Comparison of ENCODE assay signal across 8 mouse cellular contexts in genomic region chr13:21717397-21718357, GRCm38 (mm10). TPM values are rescaled to one million over a fixed set of nuclear protein-coding genes. Genes with fewer than 3 reads are reported as not detected.
A peak's percentile ranks its signal among the peaks of the same experiment; 100 is the strongest.
DNase-seq lines count a peak whose midpoint lies in the region; ATAC-seq lines count a peak whose summit lies in the region.
"Not testable (repeated sequence)": the region's sequence is repeated elsewhere in the genome, so short reads cannot be mapped to it uniquely, and the experiment has no call there.

TSS of gene Hist1h3h (plus strand) at chr13:21717659.

- peak; percentile 79 to 94 for DNase-seq in adrenal gland, adult (ENCODE audit: inconsistent age in 2 of 2, low spot score in 1 of 2)
- peak; percentile 90 for DNase-seq in embryo, embryonic 10 days (ENCODE audit: low spot score)
- DNase-seq in gastrocnemius, postnatal 14 days, result peak; percentile 38
- DNase-seq in left cerebral cortex, adult 9 months (ENCODE audit: low spot score in 2 of 2), result peak; percentile 73 to 92
- peak; percentile 92 to 95 for DNase-seq in right cerebral cortex, postnatal 10 days (ENCODE audit: low spot score in 2 of 2)
- DNase-seq in urinary bladder, postnatal 36 days (ENCODE audit: low spot score in 2 of 2), result peak; percentile 67 to 80

- intact Hi-C loops in gastrocnemius, postnatal 14 days (cut with DNase I; ENCODE audit: low total_unique reads), result not testable (repeated sequence)

- not testable (repeated sequence) for H3K27me3 ChIP-seq in megakaryocyte, embryonic 14.5 days (replicated peaks)

- H3K4me3 ChIP-seq in megakaryocyte, embryonic 14.5 days (replicated peaks), result peak within 1 kb of the TSS; percentile 89

- not testable (repeated sequence) for H3K36me3 ChIP-seq in megakaryocyte, embryonic 14.5 days (replicated peaks; ENCODE audit: low read length)

- H3K9me3 ChIP-seq in megakaryocyte, embryonic 14.5 days, result not testable (repeated sequence)

- ATAC-seq in inflammation-experienced regulatory T-cells, adult 6 months, result peak; percentile 58

- peaks cover 60% of the 10 kb centered on the region for H3K4me1 ChIP-seq in megakaryocyte, embryonic 14.5 days

RNA-seq across cellular contexts. Expression of gene Hist1h3h, which starts in this region (rescaled TPM):
- total RNA-seq in gastrocnemius, postnatal 14 days (2021), result 100 to 1,000 TPM; 108 to 117 TPM
- 1 to 10 TPM in 1 of 3 experiments, not detected in 2; 4.9 TPM for polyA plus RNA-seq in inflammation-experienced regulatory T-cells, adult 6 months (2017; shearing (Covaris generic))
- polyA plus RNA-seq in megakaryocyte, embryonic 14.5 days (2012; ENCODE audit: insufficient read depth, low replicate concordance), result 72.9 and 147 TPM in 2 replicates

Comparison
In these comparisons a context has a peak if more than half of its experiments do, and no peak if none do; other contexts are left out.
1. Peak in every context shown above with its lines: DNase-seq, ATAC-seq and H3K4me3 ChIP-seq.
2. RNA of gene Hist1h3h (polyA plus RNA-seq): 72.9 to 147 TPM in megakaryocyte, embryonic 14.5 days; 4.9 TPM in inflammation-experienced regulatory T-cells, adult 6 months; every median in the first group is over 10 times any median in the second.
3. DNase-seq: peak in every context shown above with its lines; median percentile 94 in right cerebral cortex, postnatal 10 days; 90 in embryo, embryonic 10 days; 86 in adrenal gland, adult; 82 in left cerebral cortex, adult 9 months; 74 in urinary bladder, postnatal 36 days; 38 in gastrocnemius, postnatal 14 days.